ENCODE assay signal across 8 mouse cellular contexts in the genomic region with DNA sequence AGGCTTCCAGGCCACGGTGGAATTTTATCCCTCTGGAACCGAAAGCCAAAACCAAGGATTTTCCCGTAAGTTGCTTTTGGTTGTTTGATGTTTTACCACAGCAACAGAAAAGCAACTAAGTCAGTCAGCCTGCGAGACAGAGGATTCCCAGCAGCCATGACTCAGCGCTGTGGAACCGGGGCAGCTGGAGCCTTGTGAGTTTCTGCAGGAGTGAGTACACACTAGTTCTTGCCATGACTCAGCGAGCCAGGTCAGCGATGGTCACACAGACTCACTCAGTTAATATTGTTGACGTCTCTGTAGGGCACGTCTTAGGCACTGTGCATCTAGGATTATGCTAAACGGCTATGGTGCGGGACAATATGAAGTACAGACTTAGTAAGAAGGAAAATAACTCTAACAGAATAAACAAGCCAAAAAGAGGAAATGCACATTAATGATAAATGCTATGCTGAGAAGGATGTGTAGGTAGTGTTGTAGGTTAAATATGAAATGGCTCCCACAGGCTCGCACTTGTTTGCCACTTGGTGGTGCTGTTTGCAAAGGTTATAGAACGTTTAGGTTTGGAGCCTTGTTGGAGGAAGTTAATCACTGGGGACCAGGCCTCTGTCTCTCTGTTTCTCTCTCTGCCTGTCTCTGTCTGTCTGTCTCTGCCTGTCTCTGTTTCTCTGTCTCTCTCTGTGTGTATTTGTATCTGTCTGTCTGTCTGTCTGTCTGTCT. TPM values are rescaled to one million over a fixed set of nuclear protein-coding genes. Genes with fewer than 3 reads are reported as not detected.
A peak's percentile ranks its signal among the peaks of the same experiment; 100 is the strongest.
DNase-seq lines count a peak whose midpoint lies in the region; ATAC-seq and TF ChIP-seq lines count a peak whose summit lies in the region.

No protein-coding gene starts in this region.

- H3K27me3 ChIP-seq in CH12.LX (replicated peaks): no peaks in the 10 kb centered on the region
- 0 out of 2 replicates have a peak, but pooled peaks cover 9% of the 10 kb centered on the region for H3K27me3 ChIP-seq in embryonic facial prominence, embryonic 10.5 days (replicated peaks; ENCODE audit: low read depth, poor library complexity, severe bottlenecking)
- peaks cover 9% of the 10 kb centered on the region for H3K27me3 ChIP-seq in liver, embryonic 11.5 days (replicated peaks; ENCODE audit: control insufficient read depth, insufficient read depth, low read length)

- peak; percentile 48 for DNase-seq in layer of hippocampus, adult 11-12 months (ENCODE audit: low spot score)
- no peak for DNase-seq in layer of hippocampus, postnatal 10 days (ENCODE audit: low spot score in 2 of 2)
- peak; percentile 72 for DNase-seq in CH12.LX (ENCODE audit: extremely low read depth)
- peak; percentile 77 for DNase-seq in adipocyte (ENCODE audit: low spot score)
- DNase-seq in embryonic facial prominence, embryonic 10.5 days (ENCODE audit: low spot score): peak; percentile 32
- no peak for DNase-seq in liver, embryonic 11.5 days (ENCODE audit: low spot score)
- peak; percentile 74 to 77 for DNase-seq in right cerebral cortex, adult 2 months (ENCODE audit: low spot score in 2 of 2)
- DNase-seq in layer of hippocampus, postnatal 36 days: no peak

- WGBS in embryonic facial prominence, embryonic 10.5 days: 67% methylated on average over 14 of the region's 14 CpGs
- 48% methylated on average over 14 of the region's 14 CpGs for WGBS in liver, embryonic 11.5 days

- peaks cover 6 to 21% of the 10 kb centered on the region in 2 experiments; a peak in 3 of 4 replicates for H3K4me1 ChIP-seq in CH12.LX (ENCODE audit: control insufficient read depth in 1 of 2, insufficient read depth in 2 of 2)
- no peaks in the 10 kb centered on the region for H3K4me1 ChIP-seq in embryonic facial prominence, embryonic 10.5 days
- H3K4me1 ChIP-seq in liver, embryonic 11.5 days (replicated peaks; ENCODE audit: control insufficient read depth, insufficient read depth, low read length): no peaks in the 10 kb centered on the region

- dilution Hi-C loops in CH12.LX (cut with MboI; ENCODE audit: extremely low pct_ligation_motif_present, extremely low pct_unique_long_range_greater_than_20kb, low sequenced_read_pairs): no loop called here

- TF ChIP-seq EP300 in CH12.LX (IDR thresholded peaks at IDR 0.05; ENCODE audit: low read length): no peak

- H3K79me2 ChIP-seq in CH12.LX (replicated peaks; ENCODE audit: control insufficient read depth, extremely low read depth, insufficient read depth, poor library complexity, severe bottlenecking): no peaks in the 10 kb centered on the region

- no peak for TF ChIP-seq POLR2A in CH12.LX (IDR thresholded peaks at IDR 0.05; ENCODE audit: low read depth, low read length)

- in situ Hi-C loops in CH12.LX (cut with MboI; ENCODE audit: low pct_ligation_motif_present, low pct_unique_long_range_greater_than_20kb, low sequenced_read_pairs): no loop called here

- peak; percentile 64 to 86 for TF ChIP-seq CTCF in CH12.LX (conservative IDR thresholded peaks at IDR 0.05 in 1 of 2, IDR thresholded peaks at IDR 0.05 in 1 of 2; ENCODE audit: low read depth in 2 of 2, low read length in 2 of 2)

- peak; percentile 78 for TF ChIP-seq RAD21 in CH12.LX (IDR thresholded peaks at IDR 0.05; ENCODE audit: low read depth, low read length)

- H3K9ac ChIP-seq in CH12.LX (ENCODE audit: insufficient read depth, low read depth): no peak overlapping the region
- no peak overlapping the region for H3K9ac ChIP-seq in liver, embryonic 11.5 days (ENCODE audit: low read depth, low read length)

- no peaks in the 10 kb centered on the region for H3K9me3 ChIP-seq in CH12.LX (replicated peaks; ENCODE audit: low read length)
- H3K9me3 ChIP-seq in embryonic facial prominence, embryonic 10.5 days: no peaks in the 10 kb centered on the region
- no peaks in the 10 kb centered on the region for H3K9me3 ChIP-seq in liver, embryonic 11.5 days (ENCODE audit: control insufficient read depth, low read length)

- H3K4me3 ChIP-seq in CH12.LX (replicated peaks in 1 of 3; ENCODE audit: low read depth in 2 of 3, low read length in 2 of 3, poor library complexity in 1 of 3): no peak overlapping the region
- no peak overlapping the region for H3K4me3 ChIP-seq in embryonic facial prominence, embryonic 10.5 days
- H3K4me3 ChIP-seq in liver, embryonic 11.5 days (ENCODE audit: low read depth, low read length): no peak overlapping the region

- H3K36me3 ChIP-seq in CH12.LX (replicated peaks in 1 of 2; ENCODE audit: control insufficient read depth in 1 of 2, insufficient read depth in 1 of 2, low read length in 1 of 2): no peaks in the 10 kb centered on the region
- no peaks in the 10 kb centered on the region for H3K36me3 ChIP-seq in embryonic facial prominence, embryonic 10.5 days (replicated peaks)
- no peaks in the 10 kb centered on the region for H3K36me3 ChIP-seq in liver, embryonic 11.5 days (ENCODE audit: control insufficient read depth, insufficient read depth, low read length)

- no peak overlapping the region for H3K27ac ChIP-seq in CH12.LX (ENCODE audit: insufficient read depth, low read depth)
- H3K27ac ChIP-seq in embryonic facial prominence, embryonic 10.5 days (replicated peaks): no peak overlapping the region
- no peak overlapping the region for H3K27ac ChIP-seq in liver, embryonic 11.5 days (ENCODE audit: low read depth, low read length)

- no peak overlapping the region for H3K4me2 ChIP-seq in CH12.LX (ENCODE audit: insufficient read depth, low read depth, poor library complexity, severe bottlenecking)
- H3K4me2 ChIP-seq in liver, embryonic 11.5 days: no peak overlapping the region

- ATAC-seq in liver, embryonic 11.5 days (replicated peaks; ENCODE audit: low FRiP score): peak; percentile 54

TF ChIP-seq in CH12.LX, 34 proteins besides CTCF, POLR2A, EP300 and RAD21:
- no peak for TF ChIP-seq CHD2 (IDR thresholded peaks at IDR 0.05; ENCODE audit: low read length)
- TF ChIP-seq SMC3 (IDR thresholded peaks at IDR 0.05; ENCODE audit: low read depth, low read length): peak; percentile 74
TF ChIP-seq in CH12.LX: peak in this region for 1.

RNA-seq across cellular contexts. Expression of gene Sema4f, which starts 30.3 kb away (rescaled TPM):
- 10 to 100 TPM; 43.2 to 47.0 TPM for total RNA-seq in layer of hippocampus, postnatal 10 days (2021)
- total RNA-seq in CH12.LX (2012; rRNA removed) (0.04 TPM in 1 of 2 replicates, not detected in the other), CH12.LX (2014; rRNA removed) (not detected in 2 replicates)
- polyA plus RNA-seq in CH12.LX (2012; ENCODE audit: insufficient read length, low read depth): not detected in 2 replicates
- 1.4 and 2.1 TPM in 2 replicates for polyA plus RNA-seq in embryonic facial prominence, embryonic 10.5 days (2016; fragmentation: Nextera tagmentation; extraction: Ambion mirVana)
- 0.14 and 0.34 TPM in 2 replicates for polyA plus RNA-seq in liver, embryonic 11.5 days (2014; fragmentation: Nextera tagmentation; extraction: Ambion mirVana)
- 10 to 100 TPM; 41.0 to 41.2 TPM for total RNA-seq in layer of hippocampus, postnatal 36 days (2021)

RNA-seq across cellular contexts. Expression of gene M1ap, which starts 37.4 kb away (rescaled TPM):
- total RNA-seq in layer of hippocampus, postnatal 10 days (2021): not detected
- total RNA-seq in CH12.LX (2012; rRNA removed): 3.0 and 6.4 TPM in 2 replicates
- 1.8 and 2.4 TPM in 2 replicates for total RNA-seq in CH12.LX (2014; rRNA removed)
- 3.9 and 4.7 TPM in 2 replicates for polyA plus RNA-seq in CH12.LX (2012; ENCODE audit: insufficient read length, low read depth)
- 0.31 and 0.56 TPM in 2 replicates for polyA plus RNA-seq in embryonic facial prominence, embryonic 10.5 days (2016; fragmentation: Nextera tagmentation; extraction: Ambion mirVana)
- 6.8 and 8.2 TPM in 2 replicates for polyA plus RNA-seq in liver, embryonic 11.5 days (2014; fragmentation: Nextera tagmentation; extraction: Ambion mirVana)
- total RNA-seq in layer of hippocampus, postnatal 36 days (2021): not detected

Comparison
In these comparisons a context has a peak if more than half of its experiments do, and no peak if none do; other contexts are left out.
1. DNase-seq: peak in layer of hippocampus, adult 11-12 months (single experiment), CH12.LX (single experiment), adipocyte (single experiment), embryonic facial prominence, embryonic 10.5 days (single experiment) and right cerebral cortex, adult 2 months (2 of 2); none in layer of hippocampus, postnatal 10 days (0 of 2), liver, embryonic 11.5 days (single experiment) and layer of hippocampus, postnatal 36 days (0 of 2).
2. RNA of gene Sema4f, which starts 30.3 kb away (total RNA-seq): 43.2 to 47.0 TPM in layer of hippocampus, postnatal 10 days and 41.0 to 41.2 TPM in layer of hippocampus, postnatal 36 days; 0.04 TPM in CH12.LX; every median in the first group is over 10 times any median in the second.